Mouse (Mus musculus) G1E (cell line): ENCODE results near the gene Mcm6.

Experiments used
- CTCF ChIP-seq: IDR thresholded peaks from 2 replicates; pipeline ENCODE4 v1.5.1; 2012; ENCODE audit warnings: low read depth, low read length, inconsistent platforms, mixed read lengths
- GATA1 ChIP-seq: IDR thresholded peaks from 2 replicates; pipeline ENCODE4 v1.6.1; 2012; ENCODE audit warnings: borderline replicate concordance, low read length, inconsistent platforms, mixed read lengths
- GATA2 ChIP-seq: IDR thresholded peaks from 2 replicates; pipeline ENCODE4 v1.6.1; 2012; ENCODE audit warnings: low read depth, low read length, inconsistent platforms, borderline replicate concordance
- POLR2AphosphoS5 ChIP-seq: IDR thresholded peaks from 2 replicates; pipeline ENCODE4 v1.6.1; 2012; ENCODE audit warnings: low read depth, low read length, inconsistent platforms; ENCODE audit not compliant: insufficient replicate concordance
- TAL1 ChIP-seq: conservative IDR thresholded peaks from 2 replicates; pipeline ENCODE4 v1.6.1; 2012; ENCODE audit warnings: low read depth, low read length, inconsistent platforms, mixed read lengths

- TF ChIP-seq CTCF = no peak
- no peak for TF ChIP-seq GATA2
- TF ChIP-seq GATA1 = no peak
- TF ChIP-seq TAL1 = no peak
- no peak for TF ChIP-seq POLR2AphosphoS5
Observed at GRCm38 (mm10) chr1:128290295-128290694, 69.2 kb downstream of the Mcm6 start.
